Comparison of ENCODE assay signal across 9 mouse cellular contexts in genomic region chr1:37678327-37679123, GRCm38 (mm10). TPM values are rescaled to one million over a fixed set of nuclear protein-coding genes. Genes with fewer than 3 reads are reported as not detected.
DNase-seq lines count a peak whose midpoint lies in the region; ATAC-seq and TF ChIP-seq lines count a peak whose summit lies in the region.
"Had no signal": no experiment of that assay in that cellular context is flagged by ENCODE, and none has a peak within 500 bp of the region (broad histone marks: within the 10 kb centered on the region; RNA-seq: fewer than 3 reads in every experiment).

No protein-coding gene starts in this region.

- no peak overlapping the region for H3K4me3 ChIP-seq in E14TG2a.4 (replicated peaks; ENCODE audit: low read length)
- H3K4me3 ChIP-seq in lung, embryonic 14.5 days (ENCODE audit: low read depth, low read length), result no peak overlapping the region
- H3K4me3 ChIP-seq: midbrain, embryonic 12.5 days had no signal

- DNase-seq in adrenal gland, adult 8-10 months, result peak; percentile 49
- DNase-seq in embryo, embryonic 11.5 days (ENCODE audit: low read depth, low spot score), result peak; percentile 57
- peak; percentile 93 to 96 for DNase-seq in layer of hippocampus, adult 18-20 months (ENCODE audit: low spot score in 2 of 2)
- DNase-seq in lung, embryonic 14.5 days, result peak; percentile 87
- peak; percentile 93 to 96 for DNase-seq in right cerebral cortex, adult 2 months (ENCODE audit: low spot score in 2 of 2)
- peak; percentile 70 to 74 for DNase-seq in urinary bladder, adult 18-20 months (ENCODE audit: low spot score in 2 of 2)

- no peaks in the 10 kb centered on the region for H3K9me3 ChIP-seq in E14TG2a.4 (ENCODE audit: low read length)
- H3K9me3 ChIP-seq in lung, embryonic 14.5 days (ENCODE audit: low read depth, low read length), result no peaks in the 10 kb centered on the region
- H3K9me3 ChIP-seq: midbrain, embryonic 12.5 days had no signal

- H3K27ac ChIP-seq in lung, embryonic 14.5 days (ENCODE audit: low read depth), result no peak overlapping the region
- H3K27ac ChIP-seq: midbrain, embryonic 12.5 days had no signal

- 49% methylated on average over 9 of the region's 9 CpGs for WGBS in lung, embryonic 14.5 days

- ATAC-seq in granulocyte monocyte progenitor cell, adult 5-6 weeks (replicated peaks; ENCODE audit: poor library complexity, severe bottlenecking), result peak; percentile 74
- ATAC-seq in lung, embryonic 14.5 days (ENCODE audit: insufficient read depth), result 0 out of 2 replicates have a peak, but pooled peaks have one; percentile 12

- peaks cover 28% of the 10 kb centered on the region for H3K4me1 ChIP-seq in E14TG2a.4 (replicated peaks; ENCODE audit: low read depth, low read length)
- H3K4me1 ChIP-seq in lung, embryonic 14.5 days (ENCODE audit: insufficient read depth), result no peaks in the 10 kb centered on the region
- H3K4me1 ChIP-seq: midbrain, embryonic 12.5 days had no signal

- peak; percentile 88 for TF ChIP-seq CTCF in E14TG2a.4 (conservative IDR thresholded peaks at IDR 0.05; ENCODE audit: low read length)
- TF ChIP-seq CTCF in lung, embryonic 14.5 days (IDR thresholded peaks at IDR 0.05; ENCODE audit: low read depth), result peak; percentile 93

- no peaks in the 10 kb centered on the region for H3K36me3 ChIP-seq in E14TG2a.4 (ENCODE audit: insufficient read depth, low read length)
- H3K36me3 ChIP-seq in lung, embryonic 14.5 days (ENCODE audit: insufficient read depth), result no peaks in the 10 kb centered on the region
- H3K36me3 ChIP-seq: midbrain, embryonic 12.5 days had no signal

- H3K9ac ChIP-seq in lung, embryonic 14.5 days, result no peak overlapping the region
- H3K9ac ChIP-seq: midbrain, embryonic 12.5 days had no signal

- H3K27me3 ChIP-seq in E14TG2a.4 (ENCODE audit: insufficient read depth, low read length), result peaks cover 22% of the 10 kb centered on the region
- H3K27me3 ChIP-seq in lung, embryonic 14.5 days (ENCODE audit: insufficient read depth, low read length), result no peaks in the 10 kb centered on the region
- H3K27me3 ChIP-seq: midbrain, embryonic 12.5 days had no signal

- no peak overlapping the region for H3K4me2 ChIP-seq in lung, embryonic 14.5 days
- H3K4me2 ChIP-seq: midbrain, embryonic 12.5 days had no signal

RNA-seq across cellular contexts. Expression of gene 2010300C02Rik, which starts 41.4 kb away (rescaled TPM):
- 1 to 10 TPM; 2.2 to 4.2 (median 3.5) TPM for total RNA-seq in adrenal gland, adult 8-10 months (2022)
- not detected in 2 replicates for total RNA-seq in granulocyte monocyte progenitor cell, adult 5-6 weeks (2014; fragmentation: Nextera tagmentation)
- 0.13 TPM in 1 of 2 replicates, not detected in the other for total RNA-seq in granulocyte monocyte progenitor cell, adult 5-6 weeks (2017)
- total RNA-seq in layer of hippocampus, adult 18-20 months (2021), result 100 to 1,000 TPM; 382 to 423 TPM
- 8.1 and 8.5 TPM in 2 replicates for polyA plus RNA-seq in lung, embryonic 14.5 days (2014; fragmentation: Nextera tagmentation; extraction: Ambion mirVana)

Comparison
In these comparisons a context has a peak if more than half of its experiments do, and no peak if none do; other contexts are left out.
1. RNA of gene 2010300C02Rik, which starts 41.4 kb away (total RNA-seq): 382 to 423 TPM in layer of hippocampus, adult 18-20 months; 2.2 to 4.2 TPM in adrenal gland, adult 8-10 months and 0.13 TPM in granulocyte monocyte progenitor cell, adult 5-6 weeks; every median in the first group is over 10 times any median in the second.
2. Peak in every context shown above with its lines, with median percentiles within 50 percentile points of each other: DNase-seq.